Mouse (Mus musculus) lung, embryonic 14.5 days (tissue): ENCODE results near the gene Klhl21. TPM values are rescaled to one million over a fixed set of nuclear protein-coding genes. Genes with fewer than 3 reads are reported as not detected.
A peak's percentile ranks its signal among the peaks of the same experiment; 100 is the strongest.

Experiments
- ATAC-seq: fragments of 200-750 bp; cut with Nextera tagmentation; 2 replicates; pipeline ENCODE4 v1.8.0; 2017; ENCODE audit warnings: mild to moderate bottlenecking, moderate TSS enrichment, moderate library complexity; ENCODE audit not compliant: insufficient read depth
- DNase-seq: peaks from one replicate; pipeline ENCODE4 v3.0.0-alpha.2; 2015
- H3K27ac ChIP-seq: fragments of 300-500 bp; sonication (generic); 2 replicates; pipeline ENCODE4 v1.5.1; 2014; ENCODE audit warnings: low read depth, mild to moderate bottlenecking, moderate library complexity
- H3K27me3 ChIP-seq: fragments of 300-500 bp; sonication (generic); 2 replicates; pipeline ENCODE4 v1.6.1; 2014; ENCODE audit warnings: low read length, control low read depth; ENCODE audit not compliant: insufficient read depth
- H3K36me3 ChIP-seq: fragments of 300-500 bp; sonication (generic); 2 replicates; pipeline ENCODE4 v1.6.1; 2014; ENCODE audit warnings: control low read depth; ENCODE audit not compliant: insufficient read depth
- H3K4me1 ChIP-seq: fragments of 300-500 bp; sonication (generic); 2 replicates; pipeline ENCODE4 v1.6.1; 2014; ENCODE audit warnings: antibody characterized with exemption, control low read depth; ENCODE audit not compliant: insufficient read depth
- H3K4me2 ChIP-seq: fragments of 300-500 bp; sonication (generic); 2 replicates; pipeline ENCODE4 v1.6.1; 2014; ENCODE audit warnings: mild to moderate bottlenecking
- H3K4me3 ChIP-seq: fragments of 300-500 bp; sonication (generic); 2 replicates; pipeline ENCODE4 v1.5.1; 2014; ENCODE audit warnings: low read depth, low read length
- H3K9ac ChIP-seq: fragments of 300-500 bp; sonication (generic); 2 replicates; pipeline ENCODE4 v1.6.1; 2014
- H3K9me3 ChIP-seq: fragments of 300-500 bp; sonication (generic); 2 replicates; pipeline ENCODE4 v1.6.1; 2016; ENCODE audit warnings: low read depth, low read length, control low read depth
- CTCF ChIP-seq: IDR thresholded peaks from 2 replicates; pipeline ENCODE4 v1.5.1; 2016; ENCODE audit warnings: antibody characterized with exemption, low read depth
- WGBS: fragments of 180-500 bp; shearing (Covaris S2); extraction: QIAGEN DNeasy Blood & Tissue Kit; methylation state at CpG from one replicate; pipeline ENCODE4 v1.1.7; 2014; 5-methylcytosine and 5-hydroxymethylcytosine counted together
- polyA plus RNA-seq: library from polyadenylated mRNA; unstranded; fragments of >200 nt; fragmentation: Nextera tagmentation; extraction: Ambion mirVana; gene quantifications from 2 replicates; pipeline ENCODE4 v1.2.1, GENCODE M21; 2014

Klhl21 gene
- polyA plus RNA-seq, 1 experiment from 2014 or later = 10.6 TPM

DNA sequence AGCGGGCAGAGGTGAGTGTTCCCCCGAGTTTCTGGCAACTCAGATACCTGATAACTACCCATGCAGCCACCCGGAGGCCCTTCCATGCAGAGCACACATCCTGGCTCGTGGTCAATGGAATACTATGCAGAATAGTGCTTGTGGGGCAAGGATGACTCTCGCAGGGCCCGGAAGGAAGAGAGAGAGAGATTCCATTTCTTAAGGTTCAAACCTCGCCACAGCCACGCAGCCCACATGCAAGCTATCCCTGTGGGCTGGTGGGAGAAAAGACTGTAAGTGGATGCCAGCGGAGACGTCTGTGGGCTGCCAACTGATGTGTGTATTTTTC is 20.6 kb upstream of the Klhl21 start:
- H3K9ac ChIP-seq = peak overlapping the region; percentile 84
- no peak for TF ChIP-seq CTCF
- 22% methylated on average over 10 of the region's 10 CpGs for WGBS
- DNase-seq (peak; percentile 20), ATAC-seq (no peak; the same call in none of the 2 replicates)
- H3K4me2 ChIP-seq = peak overlapping the region; percentile 85
- H3K27me3 ChIP-seq = no peaks in the 10 kb centered on the region
- no peaks in the 10 kb centered on the region for H3K9me3 ChIP-seq
- peaks cover 7% of the 10 kb centered on the region for H3K4me1 ChIP-seq
- H3K4me3 ChIP-seq = peak overlapping the region; percentile 88
- peaks cover 58% of the 10 kb centered on the region for H3K36me3 ChIP-seq
- peak overlapping the region; percentile 77 for H3K27ac ChIP-seq

DNA sequence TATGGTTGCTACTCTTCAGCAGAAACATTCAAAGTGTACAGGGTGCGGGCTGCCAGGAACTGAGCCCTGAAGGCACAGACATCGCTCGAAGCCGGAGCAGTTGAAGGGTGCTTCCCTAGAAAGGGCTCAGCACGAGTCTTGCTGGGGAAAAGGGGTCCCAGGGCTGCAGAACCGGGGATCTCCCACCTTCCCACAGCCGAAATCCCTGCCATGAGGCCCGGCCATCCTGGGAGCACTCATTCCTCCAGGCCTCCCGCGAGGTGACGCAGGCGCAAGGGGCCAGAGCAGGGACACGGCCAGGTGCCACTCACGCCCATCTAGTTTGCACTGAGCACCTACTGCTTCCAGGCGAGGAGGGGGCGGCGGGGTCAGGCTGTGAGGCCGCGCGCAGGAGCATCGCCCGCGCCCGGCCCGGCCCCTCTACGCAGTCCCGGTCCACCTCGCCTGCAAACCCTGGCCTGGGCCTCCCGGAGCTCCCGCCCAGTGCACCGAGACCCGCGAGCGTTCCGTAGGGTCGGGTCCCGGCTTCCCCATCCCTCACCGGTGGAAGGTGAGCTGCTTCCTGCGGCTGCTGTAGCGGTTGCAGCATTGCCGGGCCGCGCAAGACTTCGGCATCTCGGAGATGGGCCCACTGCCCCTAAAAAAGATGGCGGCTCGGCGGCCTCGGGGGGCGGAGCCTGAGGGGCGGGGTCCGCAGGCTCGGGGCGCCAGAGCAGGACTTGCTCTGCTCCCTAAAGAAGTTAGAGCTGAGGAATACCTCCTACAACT is 20.1 kb upstream of the Klhl21 start, which contains the start of gene Thap3:
TSS of gene Thap3 (minus strand) at position 656 of the 768 bp plus-strand sequence.
- H3K27ac ChIP-seq = peak within 1 kb of the TSS; percentile 77
- peak; percentile 74 for ATAC-seq
- no peaks in the 10 kb centered on the region for H3K27me3 ChIP-seq
- H3K4me2 ChIP-seq = peak within 1 kb of the TSS; percentile 85
- DNase-seq = peak; percentile 86
- WGBS = under 1% methylated on average over 53 of the region's 54 CpGs
- no peak for TF ChIP-seq CTCF
- H3K36me3 ChIP-seq = peaks cover 55% of the 10 kb centered on the region
- H3K9ac ChIP-seq = peak within 1 kb of the TSS; percentile 84
- H3K9me3 ChIP-seq = no peaks in the 10 kb centered on the region
- H3K4me3 ChIP-seq = peak within 1 kb of the TSS; percentile 88
- H3K4me1 ChIP-seq = peaks cover 9% of the 10 kb centered on the region

GRCm38 (mm10) chr4:151989110-151989488 is 19.5 kb upstream of the Klhl21 start:
- ATAC-seq = peak; percentile 32; the same call in 1 of the 2 replicates
- WGBS = 20% methylated on average over 6 of the region's 6 CpGs
- peak overlapping the region; percentile 84; the same call in 1 of the 2 replicates for H3K9ac ChIP-seq

DNA sequence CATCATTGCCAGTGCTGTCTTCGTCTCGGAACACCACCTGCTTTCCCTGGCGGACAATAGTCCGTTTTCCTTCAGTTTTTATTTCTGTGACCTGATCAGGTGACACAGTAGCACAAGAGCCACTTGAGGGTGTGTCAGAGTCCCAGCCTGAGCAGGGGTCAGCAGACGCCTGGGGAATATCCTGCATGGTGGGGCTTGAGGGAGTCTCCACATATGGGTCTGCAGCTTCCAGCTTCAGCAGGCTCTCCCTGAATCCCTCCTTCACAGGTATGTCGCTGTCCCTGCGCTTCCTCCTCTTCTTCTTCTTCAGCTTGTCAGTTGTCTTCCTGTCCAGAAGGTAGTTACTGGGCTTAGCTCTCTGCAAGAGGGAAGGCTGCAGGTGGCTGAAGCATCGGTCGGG is 16.5 kb upstream of the Klhl21 start:
- TF ChIP-seq CTCF = no peak
- 81% methylated on average over 9 of the region's 9 CpGs for WGBS
- Histone ChIP-seq H3K4me3 (no peak overlapping the region), H3K9me3 (no peaks in the 10 kb centered on the region), H3K4me2 (no peak overlapping the region), H3K36me3 (peaks cover 40% of the 10 kb centered on the region), H3K27ac (no peak overlapping the region), H3K27me3 (no peaks in the 10 kb centered on the region), H3K4me1 (peaks cover 11% of the 10 kb centered on the region), H3K9ac (no peak overlapping the region)
- ATAC-seq = no peak
- DNase-seq = no peak

More at GRCm38 (mm10) chr4:151989110-151989488, 19.5 kb upstream of the Klhl21 start:
- no peak for TF ChIP-seq CTCF
- H3K36me3 ChIP-seq = peaks cover 55% of the 10 kb centered on the region
- H3K27ac ChIP-seq = no peak overlapping the region; the same call in 1 of the 2 replicates
- H3K4me3 ChIP-seq = peak overlapping the region; percentile 88
- DNase-seq = no peak
- H3K27me3 ChIP-seq = no peaks in the 10 kb centered on the region
- H3K4me1 ChIP-seq = peaks cover 11% of the 10 kb centered on the region
- no peaks in the 10 kb centered on the region for H3K9me3 ChIP-seq
- peak overlapping the region; percentile 85 for H3K4me2 ChIP-seq

DNA sequence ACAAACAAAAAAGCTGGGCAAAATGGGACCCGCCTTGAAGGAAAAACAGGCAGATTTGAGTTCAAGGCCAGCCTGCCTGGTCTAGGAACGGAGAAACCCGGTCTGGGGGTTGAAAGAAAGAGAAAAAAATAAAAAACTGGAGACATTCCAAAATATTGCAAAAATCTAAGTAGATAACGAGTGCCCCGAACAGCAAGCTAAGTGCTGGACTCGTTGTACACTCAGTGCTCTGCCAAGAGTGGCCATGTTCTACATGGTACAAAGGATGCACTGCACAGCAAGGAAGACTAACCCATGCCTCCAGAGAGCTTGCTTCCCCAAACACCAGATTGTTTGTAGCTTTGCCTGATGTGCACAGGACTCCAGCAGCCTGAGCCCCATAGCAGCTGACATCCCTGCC is 15.6 kb upstream of the Klhl21 start:
- TF ChIP-seq CTCF = no peak
- Histone ChIP-seq H3K9ac (no peak overlapping the region), H3K9me3 (no peaks in the 10 kb centered on the region), H3K4me3 (peak overlapping the region; percentile 99; the same call in 1 of the 2 replicates), H3K27ac (no peak overlapping the region), H3K27me3 (no peaks in the 10 kb centered on the region), H3K36me3 (peaks cover 40% of the 10 kb centered on the region), H3K4me2 (peak overlapping the region; percentile 15; the same call in 1 of the 2 replicates), H3K4me1 (peaks cover 5% of the 10 kb centered on the region)
- 55% methylated on average over 6 of the region's 6 CpGs for WGBS
- peak; percentile 34 for DNase-seq
- ATAC-seq = no peak

- peak overlapping the region; percentile 88 for H3K27ac ChIP-seq
- WGBS = under 1% methylated on average over 58 of the region's 61 CpGs
- peak overlapping the region; percentile 99 for H3K4me3 ChIP-seq
- peak overlapping the region; percentile 91 for H3K4me2 ChIP-seq
- peaks cover 38% of the 10 kb centered on the region for H3K36me3 ChIP-seq
- H3K9ac ChIP-seq = peak overlapping the region; percentile 88
- DNase-seq (peak; percentile 46), ATAC-seq (no peak)
- no peaks in the 10 kb centered on the region for H3K9me3 ChIP-seq
- TF ChIP-seq CTCF = no peak
- 0 out of 2 replicates have a peak, but pooled peaks cover 4% of the 10 kb centered on the region for H3K4me1 ChIP-seq
- H3K27me3 ChIP-seq = no peaks in the 10 kb centered on the region
Observed at GRCm38 (mm10) chr4:151994228-151995171, 14.1 kb upstream of the Klhl21 start.
